Mouse (Mus musculus) stomach, embryonic 14.5 days (tissue): Measurements from ENCODE around the gene Fgr. TPM values are rescaled to one million over a fixed set of nuclear protein-coding genes. Genes with fewer than 3 reads are reported as not detected.

Source experiments
- ATAC-seq: fragments of 200-750 bp; cut with Nextera tagmentation; 2 replicates; pipeline ENCODE4 v1.8.0; 2017; ENCODE audit warnings: low read depth, moderate TSS enrichment; ENCODE audit not compliant: insufficient number of reproducible peaks, insufficient read depth, low FRiP score
- H3K27ac ChIP-seq: fragments of 300-500 bp; sonication (generic); 2 replicates; pipeline ENCODE4 v1.5.1; 2014; ENCODE audit warnings: mild to moderate bottlenecking, low read length, moderate library complexity, mixed read lengths
- H3K27me3 ChIP-seq: fragments of 300-500 bp; sonication (generic); 2 replicates; pipeline ENCODE4 v1.6.1; 2014; ENCODE audit warnings: low read length, control low read depth, mixed read lengths; ENCODE audit not compliant: control insufficient read depth, insufficient read depth
- H3K36me3 ChIP-seq: fragments of 300-500 bp; sonication (generic); 2 replicates; pipeline ENCODE4 v1.6.1; 2014; ENCODE audit warnings: mild to moderate bottlenecking, control low read depth, low read length, moderate library complexity, mixed read lengths; ENCODE audit not compliant: control insufficient read depth, insufficient read depth
- H3K4me1 ChIP-seq: fragments of 300-500 bp; sonication (generic); 2 replicates; pipeline ENCODE4 v1.6.1; 2014; ENCODE audit warnings: low read length, control low read depth, mixed read lengths; ENCODE audit not compliant: control insufficient read depth, insufficient read depth
- H3K4me2 ChIP-seq: fragments of 300-500 bp; sonication (generic); replicated peaks from 2 replicates; pipeline ENCODE4 v1.6.1; 2014; ENCODE audit warnings: low read depth, low read length, control low read depth
- H3K4me3 ChIP-seq: fragments of 300-500 bp; sonication (generic); 2 replicates; pipeline ENCODE4 v1.5.1; 2014; ENCODE audit warnings: low read depth, low read length, control low read depth
- H3K9ac ChIP-seq: fragments of 300-500 bp; sonication (generic); replicated peaks from 2 replicates; pipeline ENCODE4 v1.6.1; 2014; ENCODE audit warnings: low read depth, mild to moderate bottlenecking, control low read depth, low read length, moderate library complexity, mixed read lengths
- H3K9me3 ChIP-seq: fragments of 300-500 bp; sonication (generic); 2 replicates; pipeline ENCODE4 v1.6.1; 2016; ENCODE audit warnings: low read depth, low read length, control low read depth; ENCODE audit not compliant: control insufficient read depth
- WGBS: fragments of 180-500 bp; shearing (Covaris S2); extraction: QIAGEN DNeasy Blood & Tissue Kit; methylation state at CpG from one replicate; pipeline ENCODE4 v1.1.7; 2014; 5-methylcytosine and 5-hydroxymethylcytosine counted together
- polyA plus RNA-seq: library from polyadenylated mRNA; unstranded; fragments of >200 nt; fragmentation: Nextera tagmentation; extraction: Ambion mirVana; gene quantifications from 2 replicates; pipeline ENCODE4 v1.2.1, GENCODE M21; 2014

The Fgr gene
- polyA plus RNA-seq, 1 experiment from 2014 or later, result 0.19 TPM

DNA sequence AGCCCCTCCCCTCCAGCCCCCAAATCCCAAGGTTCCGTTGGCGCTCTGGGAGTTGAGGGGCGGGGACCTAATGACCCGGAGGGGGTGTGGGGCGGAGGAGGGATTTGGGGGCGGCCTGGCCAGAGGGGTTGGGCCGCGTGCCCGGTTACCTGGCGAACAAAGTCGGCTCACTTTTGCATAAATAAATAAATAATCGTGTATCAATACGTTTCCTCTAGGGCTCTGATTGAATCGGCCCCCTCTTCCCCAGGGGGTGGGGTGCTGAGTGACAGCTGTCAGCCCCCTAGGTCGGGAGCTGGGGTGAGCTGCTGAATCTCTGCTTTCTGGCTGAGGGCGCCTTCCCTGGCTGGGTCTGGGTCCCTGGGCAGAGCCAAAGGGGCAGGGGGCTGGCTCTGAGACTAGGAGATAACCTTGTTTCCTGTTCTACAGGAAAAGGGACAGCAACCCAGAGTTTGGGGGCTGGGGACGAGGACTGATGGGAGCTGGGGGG is 38.9 kb downstream of the Fgr start:
- H3K9me3 ChIP-seq, result no peaks in the 10 kb centered on the region
- peaks cover 53% of the 10 kb centered on the region for H3K4me1 ChIP-seq
- 1% methylated on average over 17 of the region's 17 CpGs for WGBS
- peak overlapping the region; percentile 94 for H3K27ac ChIP-seq
- H3K27me3 ChIP-seq, result no peaks in the 10 kb centered on the region
- peak overlapping the region; percentile 96 for H3K4me3 ChIP-seq
- H3K9ac ChIP-seq, result peak overlapping the region; percentile 99
- ATAC-seq, result no peak
- peak overlapping the region; percentile 90 for H3K4me2 ChIP-seq
- no peaks in the 10 kb centered on the region; the same call in 1 of the 2 replicates for H3K36me3 ChIP-seq

DNA sequence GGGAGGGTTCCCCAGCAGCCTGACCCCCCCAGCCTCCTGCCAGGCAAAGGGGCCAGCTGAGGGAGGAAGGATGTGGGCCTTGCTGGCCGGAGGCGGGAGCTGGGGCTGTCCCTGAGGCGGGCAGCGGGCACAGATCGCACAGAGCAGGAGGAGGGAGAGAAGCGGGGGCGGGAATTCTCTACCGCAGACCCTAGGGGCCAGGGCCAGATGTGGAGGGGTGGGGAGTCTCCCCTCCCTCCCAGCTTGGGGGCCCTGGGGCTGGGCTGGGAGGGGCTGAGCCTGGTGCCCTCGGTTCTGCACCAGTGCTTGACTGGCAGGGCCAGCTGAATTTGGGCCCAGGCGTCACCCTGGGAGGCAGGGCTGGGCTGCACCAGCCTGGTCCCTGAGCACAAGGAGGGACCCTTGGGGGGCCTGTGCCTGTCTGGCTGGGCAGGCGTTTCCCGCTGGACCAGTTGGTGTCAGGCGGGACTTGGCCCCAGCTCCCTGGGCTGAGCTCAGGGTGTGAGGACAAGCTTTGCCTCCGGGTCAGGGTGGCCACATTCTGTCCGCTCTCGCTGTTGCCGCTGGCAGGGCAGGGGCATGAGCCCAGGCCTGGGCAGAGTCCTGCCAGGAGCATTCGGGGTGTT is 39.5 kb downstream of the Fgr start:
- Histone ChIP-seq H3K4me3 (peak overlapping the region; percentile 96), H3K9me3 (no peaks in the 10 kb centered on the region), H3K4me1 (peaks cover 59% of the 10 kb centered on the region), H3K27me3 (no peaks in the 10 kb centered on the region), H3K4me2 (peak overlapping the region; percentile 90), H3K27ac (peak overlapping the region; percentile 94), H3K9ac (peak overlapping the region; percentile 99), H3K36me3 (no peaks in the 10 kb centered on the region; the same call in 1 of the 2 replicates)
- 0 out of 2 replicates have a peak, but pooled peaks have one; percentile 5 for ATAC-seq
- WGBS, result 5% methylated on average over 18 of the region's 18 CpGs

DNA sequence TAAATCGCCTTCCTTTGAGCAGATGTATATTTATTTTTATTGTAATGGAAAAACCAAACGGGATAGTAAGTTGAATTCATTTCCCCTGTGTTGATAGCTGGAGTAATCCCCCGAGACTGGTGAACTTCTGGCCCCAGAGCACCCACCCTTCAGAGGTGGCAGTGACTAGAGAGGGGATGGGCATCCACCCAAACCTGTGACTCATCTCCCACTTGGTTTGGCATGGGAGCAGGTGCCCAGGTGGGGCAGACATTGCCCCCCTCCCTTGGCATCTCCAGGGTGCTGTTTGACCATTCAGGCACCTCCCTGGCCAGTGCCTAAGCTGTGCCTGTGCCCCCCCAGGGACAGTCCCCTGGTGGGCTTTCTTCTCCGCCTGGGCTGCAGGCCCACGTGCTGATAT is 40.2 kb downstream of the Fgr start:
- H3K27me3 ChIP-seq, result no peaks in the 10 kb centered on the region
- H3K4me2 ChIP-seq, result peak overlapping the region; percentile 90
- H3K27ac ChIP-seq, result peak overlapping the region; percentile 27; the same call in 1 of the 2 replicates
- WGBS, result 26% methylated on average over 5 of the region's 5 CpGs
- H3K9ac ChIP-seq, result no peak overlapping the region; the same call in 1 of the 2 replicates
- no peaks in the 10 kb centered on the region; the same call in 1 of the 2 replicates for H3K36me3 ChIP-seq
- no peak for ATAC-seq
- H3K4me1 ChIP-seq, result peaks cover 62% of the 10 kb centered on the region
- H3K9me3 ChIP-seq, result no peaks in the 10 kb centered on the region
- H3K4me3 ChIP-seq, result peak overlapping the region; percentile 96

DNA sequence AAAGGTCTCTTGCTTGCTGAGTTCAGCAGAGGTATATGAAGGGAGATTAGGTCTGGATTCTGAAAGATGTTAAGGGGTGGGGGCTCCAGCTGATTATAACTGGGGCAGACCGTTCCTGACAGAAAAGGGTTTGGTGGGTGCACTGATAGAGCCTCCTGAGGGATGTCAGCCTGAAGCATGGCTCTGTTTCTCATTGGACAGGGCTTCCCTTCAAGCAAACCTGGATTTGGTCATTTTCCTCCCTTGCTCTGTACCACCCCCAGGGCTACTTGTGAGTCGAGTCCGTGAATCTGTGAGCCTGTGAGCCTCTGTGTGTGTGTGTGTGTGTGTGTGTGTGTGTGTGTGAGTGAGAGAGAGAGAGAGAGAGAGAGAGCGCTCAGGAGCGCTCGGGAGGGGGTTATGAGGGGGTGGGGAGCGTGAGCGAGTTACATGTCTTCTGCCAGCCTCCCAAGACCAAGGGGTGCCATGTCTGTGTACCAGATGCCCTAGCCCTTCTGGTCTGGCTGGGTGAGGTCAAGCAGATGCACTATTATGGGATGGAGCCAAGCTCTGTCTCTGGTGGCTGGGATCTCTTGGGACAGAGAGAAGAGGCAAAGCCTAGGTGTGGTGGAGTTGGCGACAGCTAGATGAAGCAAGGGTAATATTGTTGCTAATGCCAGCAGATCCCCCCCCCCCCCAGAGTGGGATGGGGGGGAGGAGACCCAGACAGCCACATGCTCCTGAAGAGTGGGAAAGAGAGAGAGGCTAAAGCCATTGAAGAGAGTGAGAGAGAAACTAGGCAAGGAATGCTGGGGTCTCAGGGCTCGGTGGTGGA is 41.2 kb downstream of the Fgr start:
- Histone ChIP-seq H3K9ac (no peak overlapping the region), H3K4me3 (no peak overlapping the region), H3K27ac (peak overlapping the region; percentile 27; the same call in 1 of the 2 replicates), H3K9me3 (no peaks in the 10 kb centered on the region), H3K27me3 (no peaks in the 10 kb centered on the region), H3K4me1 (peaks cover 72% of the 10 kb centered on the region), H3K4me2 (peak overlapping the region; percentile 90; the same call in 1 of the 2 replicates), H3K36me3 (no peaks in the 10 kb centered on the region; the same call in 1 of the 2 replicates)
- WGBS, result 33% methylated on average over 10 of the region's 10 CpGs
- ATAC-seq, result no peak

DNA sequence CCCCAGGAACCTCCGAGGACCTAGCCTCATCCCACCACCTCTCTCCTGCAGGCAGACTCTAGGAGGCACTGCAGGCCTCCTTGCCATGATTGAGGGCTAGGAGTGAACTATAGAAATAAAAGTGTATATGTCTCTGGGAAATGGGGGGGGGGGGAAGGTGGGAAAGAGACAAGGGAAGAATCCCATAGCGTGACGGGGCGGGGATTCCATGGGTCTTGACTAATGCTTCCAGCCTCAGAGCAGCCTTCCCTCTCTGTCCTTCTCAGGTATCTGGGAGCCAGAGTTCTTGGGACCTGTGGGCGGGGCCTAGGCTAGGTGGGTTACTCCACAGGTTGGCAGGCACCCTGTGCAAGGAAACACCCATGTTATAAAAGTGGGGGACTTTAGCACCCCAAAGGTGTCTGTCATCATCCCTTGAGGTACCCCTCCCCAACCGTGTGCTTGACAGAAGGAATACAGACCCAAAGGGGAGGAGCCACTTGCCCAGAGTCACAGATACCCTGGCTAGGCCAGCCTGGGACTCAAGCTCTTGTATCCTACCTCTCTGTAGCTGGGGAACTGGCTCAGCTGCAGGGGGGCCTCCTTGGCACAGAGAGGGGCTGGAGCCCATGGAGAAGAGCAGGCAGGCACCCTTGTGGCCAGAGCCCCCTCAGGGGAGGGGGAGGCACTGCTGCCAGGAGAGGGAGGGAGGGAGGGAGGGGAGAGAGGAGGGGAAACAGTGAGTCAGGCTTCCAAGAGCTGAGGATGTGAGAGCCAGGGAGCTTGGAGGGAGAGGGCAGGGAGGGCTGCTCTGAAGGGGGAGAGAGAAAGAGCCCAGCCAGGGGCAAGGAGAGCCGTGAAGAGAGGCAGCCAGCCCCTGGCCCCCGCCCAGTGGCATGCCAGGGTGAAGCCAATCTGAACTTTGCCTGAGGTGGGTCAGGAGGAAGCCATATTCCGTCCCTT is 42.1 kb downstream of the Fgr start:
- 0 out of 2 replicates have a peak overlapping the region, but pooled peaks have one; percentile 14 for H3K9ac ChIP-seq
- no peaks in the 10 kb centered on the region for H3K27me3 ChIP-seq
- 26% methylated on average over 9 of the region's 9 CpGs for WGBS
- H3K9me3 ChIP-seq, result no peaks in the 10 kb centered on the region
- no peak overlapping the region for H3K4me3 ChIP-seq
- H3K36me3 ChIP-seq, result no peaks in the 10 kb centered on the region; the same call in 1 of the 2 replicates
- H3K4me2 ChIP-seq, result peak overlapping the region; percentile 12; the same call in 1 of the 2 replicates
- peak overlapping the region; percentile 44 for H3K27ac ChIP-seq
- no peak for ATAC-seq
- H3K4me1 ChIP-seq, result peaks cover 78% of the 10 kb centered on the region

DNA sequence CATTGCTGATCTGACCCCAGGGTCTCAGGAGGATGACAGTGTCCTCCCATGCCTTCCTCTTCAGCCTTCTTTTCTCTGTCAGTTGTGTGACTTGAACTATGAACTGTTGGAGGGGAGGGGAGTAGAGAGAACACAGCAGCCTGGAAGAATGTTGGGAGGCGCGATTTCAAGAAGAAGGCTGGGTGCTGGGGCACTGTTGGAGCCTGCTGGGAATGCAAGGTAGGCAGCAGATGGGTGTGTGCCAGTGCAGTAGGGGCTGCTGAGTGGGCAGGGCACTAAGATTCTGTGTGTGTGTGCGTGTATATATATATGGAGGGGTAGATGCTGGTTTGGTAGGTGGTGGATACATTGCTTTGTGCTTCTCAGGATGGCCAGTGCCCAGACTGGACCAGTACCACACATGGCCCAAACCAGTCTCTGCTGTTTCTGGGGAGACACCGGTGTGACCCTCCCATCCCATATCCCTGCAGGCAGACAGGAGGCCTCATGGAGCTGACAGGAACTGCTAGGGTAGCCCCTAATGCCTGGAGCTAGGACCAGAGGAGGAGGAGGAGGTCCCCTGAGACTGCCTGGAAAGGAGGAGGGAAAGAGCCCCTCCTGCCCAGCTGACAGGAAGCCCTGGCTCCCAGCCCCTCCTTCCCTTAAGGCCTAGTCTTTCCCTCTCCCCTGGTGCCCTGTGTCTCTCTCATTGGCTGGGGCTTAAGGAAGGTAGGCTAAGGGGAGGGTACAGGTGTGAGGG is 43.0 kb downstream of the Fgr start:
- Histone ChIP-seq H3K4me1 (peaks cover 87% of the 10 kb centered on the region), H3K4me2 (peak overlapping the region; percentile 12)

DNA sequence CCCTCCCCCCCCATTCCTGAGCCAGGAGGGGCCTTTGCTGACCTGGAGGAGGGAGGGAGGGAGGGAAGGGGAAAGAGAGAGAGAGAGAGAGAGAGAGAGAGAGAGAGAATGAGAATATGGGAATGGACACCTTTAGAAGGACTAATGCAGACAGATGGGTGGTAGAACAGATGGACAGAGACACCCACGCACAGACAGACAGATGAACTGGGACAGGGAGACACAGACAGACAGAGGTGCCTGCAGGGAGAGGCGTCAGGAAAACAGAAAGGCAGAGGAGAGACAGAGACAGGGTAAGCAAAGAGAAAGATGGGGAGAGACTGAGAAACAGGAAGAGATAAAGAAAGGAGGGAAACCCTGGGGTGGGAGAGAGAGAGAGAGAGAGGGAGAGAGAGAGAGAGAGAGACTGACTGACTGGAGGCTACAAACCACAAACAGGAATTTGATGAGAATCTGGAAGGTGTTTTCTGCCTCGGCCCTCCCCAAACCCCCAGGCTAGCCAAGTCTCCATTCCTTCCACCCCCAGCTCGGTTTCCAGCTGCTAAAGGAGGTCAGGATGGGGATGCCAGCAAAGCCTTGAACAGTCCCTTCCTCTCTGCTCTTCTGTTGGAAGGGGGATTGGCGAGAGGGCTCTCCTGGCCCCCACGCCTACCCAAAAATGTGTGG is 43.8 kb downstream of the Fgr start:
- 63% methylated on average over 6 of the region's 6 CpGs for WGBS
- H3K9ac ChIP-seq, result no peak overlapping the region
- H3K27ac ChIP-seq, result no peak overlapping the region
- 0 out of 2 replicates have a peak overlapping the region, but pooled peaks have one; percentile 12 for H3K4me2 ChIP-seq
- H3K27me3 ChIP-seq, result no peaks in the 10 kb centered on the region
- no peak overlapping the region for H3K4me3 ChIP-seq
- H3K4me1 ChIP-seq, result peaks cover 96% of the 10 kb centered on the region
- no peaks in the 10 kb centered on the region; the same call in 1 of the 2 replicates for H3K36me3 ChIP-seq
- no peaks in the 10 kb centered on the region for H3K9me3 ChIP-seq
- ATAC-seq, result no peak

More for the DNA sequence above, 43.0 kb downstream of the Fgr start:
- 54% methylated on average over 4 of the region's 4 CpGs for WGBS
- Histone ChIP-seq H3K9ac (no peak overlapping the region), H3K27ac (peak overlapping the region; percentile 44; the same call in 1 of the 2 replicates), H3K4me3 (no peak overlapping the region), H3K36me3 (no peaks in the 10 kb centered on the region; the same call in 1 of the 2 replicates), H3K27me3 (no peaks in the 10 kb centered on the region), H3K9me3 (no peaks in the 10 kb centered on the region)
- no peak for ATAC-seq
